Mouse (Mus musculus) small intestine, adult 2 months (tissue): ENCODE data around the gene Abcf2.

Experiments
- CTCF ChIP-seq: fragments of 200-500 bp; IDR thresholded peaks from 2 replicates; pipeline ENCODE4 v1.5.1; 2012; ENCODE audit warnings: low read depth, mild to moderate bottlenecking, control low read depth, inconsistent platforms, low read length, moderate library complexity, mixed read lengths; ENCODE audit not compliant: insufficient replicate concordance, insufficient read length; ENCODE audit errors: extremely low read depth
- POLR2A ChIP-seq: fragments of 200-500 bp; IDR thresholded peaks from 2 replicates; pipeline ENCODE4 v1.6.1; 2012; ENCODE audit warnings: low read depth, mild to moderate bottlenecking, control low read depth, inconsistent platforms, low read length, moderate library complexity

DNA sequence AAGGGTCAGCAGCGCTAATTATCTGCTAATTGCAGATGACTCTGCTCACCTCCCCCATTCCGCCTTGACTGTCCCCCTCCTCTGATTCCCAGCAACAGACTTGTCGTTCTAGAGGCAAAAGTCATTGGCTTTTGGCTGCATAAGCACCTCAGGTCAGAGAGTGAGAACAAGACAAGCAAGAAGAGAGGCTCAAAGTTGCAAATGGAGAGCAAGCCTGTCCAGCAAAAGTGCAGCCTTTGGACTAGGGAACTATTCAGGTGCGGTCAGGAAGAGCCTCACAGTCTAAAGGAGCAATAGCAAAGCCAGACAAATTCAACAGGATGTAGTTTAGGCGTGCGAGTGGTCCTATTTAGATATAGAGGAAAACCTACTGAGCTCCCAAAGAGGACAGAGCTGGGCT is 49.5 kb downstream of the Abcf2 start:
- TF ChIP-seq CTCF (no peak), POLR2A (no peak)
